Mouse (Mus musculus): ENCODE results near the gene Cntnap4.

- no peak for TF ChIP-seq CTCF (IDR thresholded peaks at IDR 0.05; ENCODE audit: insufficient read depth, low read length)
- no peak for TF ChIP-seq POLR2A (IDR thresholded peaks at IDR 0.05; ENCODE audit: borderline replicate concordance, extremely low read depth, low read depth, low read length)
These were observed 11.6 kb downstream of the Cntnap4 start for GRCm38 (mm10) chr8:112581473-112581872.
